Mouse (Mus musculus) E14TG2a.4 (cell line): ENCODE results near the gene Fem1a.

Source experiments
- CTCF ChIP-seq: conservative IDR thresholded peaks from 2 replicates; pipeline ENCODE4 v1.5.1; 2014; ENCODE audit warnings: low read length
- POU5F1 ChIP-seq: IDR thresholded peaks from 2 replicates; pipeline ENCODE4 v1.6.1; 2014; ENCODE audit warnings: low read length, borderline replicate concordance

GRCm38 (mm10) chr17:56300186-56300585 is 43.6 kb downstream of the Fem1a start, which contains the start of gene Arrdc5:
- TF ChIP-seq POU5F1 (no peak), CTCF (no peak)
